Mouse (Mus musculus) fibroblast of lung, adult 2 months (primary cell): Measurements from ENCODE around the gene Pcyox1.
"Not testable (repeated sequence)": the region's sequence is repeated elsewhere in the genome, so short reads cannot be mapped to it uniquely, and the experiment has no call there.

Experiments
- DNase-seq: peaks from one replicate; pipeline ENCODE4 v3.0.0-alpha.2; 2011; ENCODE audit warnings: low read depth

The Pcyox1 gene

GRCm38 (mm10) chr6:86366125-86366852 is 30.7 kb downstream of the Pcyox1 start:
- DNase-seq = no peak

- peak; percentile 96 for DNase-seq
These were observed 31.4 kb downstream of the Pcyox1 start, which contains the start of gene Fam136a for GRCm38 (mm10) chr6:86365371-86366124. TSS of gene Fam136a (plus strand) at chr6:86365646.

GRCm38 (mm10) chr6:86364442-86365141 is 32.4 kb downstream of the Pcyox1 start:
- no peak for DNase-seq

- DNase-seq = no peak
These were observed 35.6 kb downstream of the Pcyox1 start for GRCm38 (mm10) chr6:86361373-86361772.

- no peak for DNase-seq
These were observed 36.3 kb downstream of the Pcyox1 start for GRCm38 (mm10) chr6:86360691-86361090.

GRCm38 (mm10) chr6:86356956-86357355 is 40.0 kb downstream of the Pcyox1 start:
- DNase-seq = no peak

- no peak for DNase-seq
These were observed 42.0 kb downstream of the Pcyox1 start for GRCm38 (mm10) chr6:86354948-86355347.

- no peak for DNase-seq
These were observed 47.7 kb downstream of the Pcyox1 start for GRCm38 (mm10) chr6:86349257-86349656.

GRCm38 (mm10) chr6:86346063-86346462 is 50.9 kb downstream of the Pcyox1 start:
- DNase-seq = no peak

GRCm38 (mm10) chr6:86343656-86344055 is 53.3 kb downstream of the Pcyox1 start:
- DNase-seq = no peak

GRCm38 (mm10) chr6:86336340-86336739 is 60.6 kb downstream of the Pcyox1 start:
- not testable (repeated sequence) for DNase-seq
